In genomic region chr12:83016486-83016885, GRCm38 (mm10) we compare ENCODE assay signal across 18 mouse cellular contexts.
"Had no signal": no experiment of that assay in that cellular context is flagged by ENCODE, and none has a peak within 500 bp of the region (broad histone marks: within the 10 kb centered on the region; RNA-seq: fewer than 3 reads in every experiment).

No protein-coding gene starts in this region.

- ATAC-seq: liver, postnatal 0 days; lung, postnatal 0 days; midbrain, embryonic 13.5 days had no signal

- H3K4me2 ChIP-seq: limb, embryonic 12.5 days; limb, embryonic 15.5 days; liver, embryonic 11.5 days; lung, embryonic 14.5 days; midbrain, embryonic 13.5 days had no signal

- H3K36me3 ChIP-seq: limb, embryonic 12.5 days; limb, embryonic 15.5 days; midbrain, embryonic 13.5 days had no signal

- H3K27me3 ChIP-seq: limb, embryonic 12.5 days; limb, embryonic 15.5 days; midbrain, embryonic 13.5 days had no signal

- DNase-seq: kidney, postnatal 25 days; layer of hippocampus, adult 9-11 months; layer of hippocampus, postnatal 36 days; left cerebral cortex, postnatal 4 days; liver, postnatal 0 days; lung, embryonic 14.5 days; thymus, adult 2 months; thymus, postnatal 14 days had no signal

- H3K4me3 ChIP-seq: layer of hippocampus, adult 2 months; limb, embryonic 12.5 days; limb, embryonic 15.5 days; midbrain, embryonic 13.5 days had no signal

- H3K9ac ChIP-seq: limb, embryonic 12.5 days; limb, embryonic 15.5 days; liver, embryonic 14.5 days; liver, postnatal 0 days; lung, embryonic 14.5 days; midbrain, embryonic 13.5 days had no signal

- H3K4me1 ChIP-seq: limb, embryonic 12.5 days; limb, embryonic 15.5 days; midbrain, embryonic 13.5 days had no signal

- H3K27ac ChIP-seq: kidney, postnatal 0 days; layer of hippocampus, adult 2 months; limb, embryonic 12.5 days; limb, embryonic 15.5 days; liver, embryonic 14.5 days; macrophage; midbrain, embryonic 13.5 days; stomach, postnatal 0 days had no signal

- H3K9me3 ChIP-seq: limb, embryonic 12.5 days; limb, embryonic 15.5 days; midbrain, embryonic 13.5 days had no signal
